Mouse (Mus musculus): ENCODE measurements around the gene Olah.

DNA sequence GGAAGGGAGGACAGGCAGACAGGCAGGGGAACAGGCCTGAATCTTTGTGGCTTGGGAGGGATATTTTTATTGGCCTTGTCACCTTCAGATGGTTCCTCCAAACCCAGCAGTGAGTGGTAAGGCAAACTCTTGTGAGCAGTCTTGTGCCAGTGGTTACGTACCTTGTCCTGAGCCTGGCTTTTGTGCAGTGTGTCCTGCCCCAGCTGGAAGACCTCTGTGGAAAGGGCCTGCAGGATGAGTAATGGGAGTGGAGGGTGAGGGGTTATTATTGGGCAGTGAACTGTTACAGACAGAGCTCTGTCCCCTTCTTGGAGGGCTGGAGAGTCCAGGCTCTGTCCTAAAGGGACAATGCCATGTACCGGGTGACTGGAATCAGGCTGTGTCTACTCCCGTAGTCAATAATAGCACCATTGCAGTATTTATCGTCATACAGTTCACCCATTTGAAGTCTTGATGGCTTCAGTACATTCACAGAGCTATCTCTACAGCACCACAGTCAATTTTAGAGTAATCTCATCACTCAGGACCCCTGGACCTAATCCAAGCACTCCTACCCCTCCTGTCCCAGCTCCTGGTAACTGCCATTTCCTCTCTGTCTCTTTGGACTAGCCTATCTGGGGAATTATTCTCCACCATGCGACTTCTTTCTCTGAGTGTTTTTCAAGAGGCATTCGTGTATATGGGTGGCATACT, 38.5 kb upstream of the Olah start:
- TF ChIP-seq TAL1 (IDR thresholded peaks at IDR 0.05; ENCODE audit: low read length) (no peak), GATA1 (IDR thresholded peaks at IDR 0.05; ENCODE audit: low read length) (no peak)
